Mouse (Mus musculus) limb, embryonic 11.5 days (tissue): ENCODE results near the gene Rft1. TPM values are rescaled to one million over a fixed set of nuclear protein-coding genes. Genes with fewer than 3 reads are reported as not detected.
A peak's percentile ranks its signal among the peaks of the same experiment; 100 is the strongest.

ENCODE experiments used
- ATAC-seq: fragments of 200-750 bp; cut with Nextera tagmentation; 2 replicates; pipeline ENCODE4 v1.8.0; 2017; ENCODE audit warnings: low read depth; ENCODE audit not compliant: insufficient number of reproducible peaks, low FRiP score, low TSS enrichment
- DNase-seq: peaks from one replicate; pipeline ENCODE4 v3.0.0-alpha.2; 2015; ENCODE audit warnings: low spot score
- H3K27ac ChIP-seq: fragments of 300-500 bp; sonication (generic); replicated peaks from 2 replicates; pipeline ENCODE4 v1.5.1; 2014; ENCODE audit warnings: low read depth, mild to moderate bottlenecking, low read length
- H3K27me3 ChIP-seq: fragments of 300-500 bp; sonication (generic); 2 replicates; pipeline ENCODE4 v1.6.1; 2014; ENCODE audit warnings: mild to moderate bottlenecking, low read length, mixed read lengths; ENCODE audit not compliant: control insufficient read depth, insufficient read depth
- H3K36me3 ChIP-seq: fragments of 300-500 bp; sonication (generic); 2 replicates; pipeline ENCODE4 v1.6.1; 2014; ENCODE audit warnings: mild to moderate bottlenecking, low read length, moderate library complexity, mixed read lengths; ENCODE audit not compliant: control insufficient read depth, insufficient read depth
- H3K4me1 ChIP-seq: fragments of 300-500 bp; sonication (generic); 2 replicates; pipeline ENCODE4 v1.6.1; 2014; ENCODE audit warnings: low read length, mixed read lengths; ENCODE audit not compliant: control insufficient read depth, insufficient read depth
- H3K4me2 ChIP-seq: fragments of 300-500 bp; sonication (generic); 2 replicates; pipeline ENCODE4 v1.6.1; 2014; ENCODE audit warnings: low read depth, mild to moderate bottlenecking, moderate library complexity; ENCODE audit not compliant: severe bottlenecking
- H3K4me3 ChIP-seq: fragments of 300-500 bp; sonication (generic); 2 replicates; pipeline ENCODE4 v1.5.1; 2014; ENCODE audit warnings: low read depth, low read length
- H3K9ac ChIP-seq: fragments of 300-500 bp; sonication (generic); 2 replicates; pipeline ENCODE4 v1.6.1; 2014; ENCODE audit warnings: mild to moderate bottlenecking, low read length
- H3K9me3 ChIP-seq: fragments of 300-500 bp; sonication (generic); 2 replicates; pipeline ENCODE4 v1.6.1; 2016; ENCODE audit warnings: low read length; ENCODE audit not compliant: control insufficient read depth
- WGBS: fragments of 180-500 bp; shearing (Covaris S2); extraction: QIAGEN DNeasy Blood & Tissue Kit; methylation state at CpG from one replicate; pipeline ENCODE4 v1.1.7; 2014; 5-methylcytosine and 5-hydroxymethylcytosine counted together
- polyA plus RNA-seq: library from polyadenylated mRNA; unstranded; fragments of >200 nt; fragmentation: Nextera tagmentation; extraction: Ambion mirVana; gene quantifications from 2 replicates; pipeline ENCODE4 v1.2.1, GENCODE M21; 2014

Rft1 gene
- polyA plus RNA-seq, 1 experiment from 2014 or later: 19.0 TPM

- Histone ChIP-seq H3K4me2 (no peak overlapping the region), H3K4me1 (no peaks in the 10 kb centered on the region), H3K9me3 (no peaks in the 10 kb centered on the region), H3K9ac (no peak overlapping the region), H3K27ac (no peak overlapping the region), H3K36me3 (no peaks in the 10 kb centered on the region), H3K4me3 (no peak overlapping the region), H3K27me3 (no peaks in the 10 kb centered on the region)
- DNase-seq: no peak
- 87% methylated on average over 15 of the region's 15 CpGs for WGBS
- no peak for ATAC-seq
These were observed 43.4 kb downstream of the Rft1 start for GRCm38 (mm10) chr14:30697407-30698052.

GRCm38 (mm10) chr14:30699656-30700055 lies 45.5 kb downstream of the Rft1 start:
- Histone ChIP-seq H3K36me3 (no peaks in the 10 kb centered on the region), H3K27ac (no peak overlapping the region), H3K9ac (no peak overlapping the region), H3K27me3 (no peaks in the 10 kb centered on the region), H3K4me1 (no peaks in the 10 kb centered on the region), H3K4me3 (no peak overlapping the region), H3K9me3 (no peaks in the 10 kb centered on the region), H3K4me2 (no peak overlapping the region; the same call in 1 of the 2 replicates)
- ATAC-seq: no peak
- WGBS: 38% methylated on average over 8 of the region's 8 CpGs
- peak; percentile 82 for DNase-seq

GRCm38 (mm10) chr14:30702512-30702911 lies 48.4 kb downstream of the Rft1 start:
- no peak for ATAC-seq
- Histone ChIP-seq H3K27me3 (no peaks in the 10 kb centered on the region), H3K4me2 (no peak overlapping the region), H3K9me3 (no peaks in the 10 kb centered on the region), H3K4me1 (no peaks in the 10 kb centered on the region), H3K9ac (no peak overlapping the region), H3K36me3 (no peaks in the 10 kb centered on the region), H3K4me3 (no peak overlapping the region), H3K27ac (no peak overlapping the region)
- no peak for DNase-seq
- WGBS: 64% methylated on average over 5 of the region's 5 CpGs

- ATAC-seq (no peak), DNase-seq (no peak)
- Histone ChIP-seq H3K4me2 (no peak overlapping the region), H3K36me3 (no peaks in the 10 kb centered on the region), H3K9ac (no peak overlapping the region), H3K27ac (no peak overlapping the region), H3K27me3 (no peaks in the 10 kb centered on the region), H3K9me3 (no peaks in the 10 kb centered on the region), H3K4me3 (no peak overlapping the region), H3K4me1 (no peaks in the 10 kb centered on the region)
- WGBS: 84% methylated on average over 5 of the region's 5 CpGs
These were observed 48.9 kb downstream of the Rft1 start for GRCm38 (mm10) chr14:30703079-30703478.

GRCm38 (mm10) chr14:30704098-30704855 lies 50.1 kb downstream of the Rft1 start:
- WGBS: 79% methylated on average over 8 of the region's 8 CpGs
- Histone ChIP-seq H3K9me3 (no peaks in the 10 kb centered on the region), H3K36me3 (no peaks in the 10 kb centered on the region), H3K4me3 (no peak overlapping the region), H3K27ac (no peak overlapping the region), H3K4me2 (no peak overlapping the region), H3K27me3 (no peaks in the 10 kb centered on the region), H3K4me1 (no peaks in the 10 kb centered on the region), H3K9ac (no peak overlapping the region)
- ATAC-seq (no peak), DNase-seq (no peak)

GRCm38 (mm10) chr14:30711892-30712291 lies 57.7 kb downstream of the Rft1 start:
- Histone ChIP-seq H3K36me3 (no peaks in the 10 kb centered on the region), H3K4me1 (0 out of 2 replicates have a peak, but pooled peaks cover under 1% of the 10 kb centered on the region), H3K9ac (no peak overlapping the region), H3K27me3 (peaks cover 5% of the 10 kb centered on the region; the same call in 1 of the 2 replicates), H3K27ac (no peak overlapping the region), H3K9me3 (no peaks in the 10 kb centered on the region), H3K4me2 (no peak overlapping the region), H3K4me3 (no peak overlapping the region)
- 93% methylated on average over 2 of the region's 2 CpGs for WGBS
- ATAC-seq (no peak), DNase-seq (no peak)

- Histone ChIP-seq H3K27me3 (peaks cover 5% of the 10 kb centered on the region; the same call in 1 of the 2 replicates), H3K9ac (no peak overlapping the region), H3K36me3 (no peaks in the 10 kb centered on the region), H3K27ac (no peak overlapping the region), H3K4me1 (0 out of 2 replicates have a peak, but pooled peaks cover 3% of the 10 kb centered on the region), H3K4me2 (no peak overlapping the region), H3K9me3 (no peaks in the 10 kb centered on the region), H3K4me3 (no peak overlapping the region)
- DNase-seq (no peak), ATAC-seq (no peak)
- WGBS: 97% methylated on average over 1 of the region's 1 CpGs
These were observed 59.6 kb downstream of the Rft1 start for GRCm38 (mm10) chr14:30713769-30714168.

- 3% methylated on average over 77 of the region's 87 CpGs for WGBS
- Histone ChIP-seq H3K4me1 (0 out of 2 replicates have a peak, but pooled peaks cover 3% of the 10 kb centered on the region), H3K36me3 (no peaks in the 10 kb centered on the region), H3K9ac (peak within 1 kb of the TSS; percentile 94), H3K27ac (peak within 1 kb of the TSS; percentile 90), H3K4me2 (peak within 1 kb of the TSS; percentile 75), H3K9me3 (no peaks in the 10 kb centered on the region), H3K27me3 (peaks cover 5% of the 10 kb centered on the region; the same call in 1 of the 2 replicates), H3K4me3 (peak within 1 kb of the TSS; percentile 80)
- peak; percentile 84 for DNase-seq
- ATAC-seq: peak; percentile 66
These were observed 60.8 kb downstream of the Rft1 start, which contains the start of gene Sfmbt1 for GRCm38 (mm10) chr14:30714799-30715617. TSS of gene Sfmbt1 (plus strand) at chr14:30714849.
